Mouse (Mus musculus) c-Kit-positive CD71-positive TER-119-positive erythroid progenitor cells, embryonic 14.5 days (primary cell): ENCODE results near the gene Mfng.

Source experiments
- DNase-seq: peaks from one replicate; pipeline ENCODE4 v3.0.0-alpha.2; 2013; ENCODE audit warnings: low spot score

The Mfng gene

GRCm38 (mm10) chr15:78773290-78773729 is at the start of gene Mfng:
Gene Mfng, minus strand, starts transcription at chr15:78773475.
- peak; percentile 71 for DNase-seq

GRCm38 (mm10) chr15:78816074-78816391 is 42.8 kb upstream of the Mfng start:
- DNase-seq = no peak

GRCm38 (mm10) chr15:78815314-78816073 is 42.2 kb upstream of the Mfng start:
- DNase-seq = no peak

GRCm38 (mm10) chr15:78813603-78814002 is 40.3 kb upstream of the Mfng start:
- DNase-seq = no peak

- no peak for DNase-seq
These were observed 36.9 kb upstream of the Mfng start for GRCm38 (mm10) chr15:78810146-78810545.

GRCm38 (mm10) chr15:78809739-78810138 is 36.5 kb upstream of the Mfng start:
- DNase-seq = no peak

GRCm38 (mm10) chr15:78808980-78809379 is 35.7 kb upstream of the Mfng start:
- DNase-seq = no peak

GRCm38 (mm10) chr15:78807141-78807540 is 33.9 kb upstream of the Mfng start:
- no peak for DNase-seq

GRCm38 (mm10) chr15:78806614-78807013 is 33.3 kb upstream of the Mfng start:
- DNase-seq = no peak

GRCm38 (mm10) chr15:78805351-78805750 is 32.1 kb upstream of the Mfng start:
- no peak for DNase-seq

- no peak for DNase-seq
These were observed 31.1 kb upstream of the Mfng start for GRCm38 (mm10) chr15:78804326-78804725.

- DNase-seq = no peak
These were observed 30.2 kb upstream of the Mfng start for GRCm38 (mm10) chr15:78803499-78803900.

- no peak for DNase-seq
These were observed 29.6 kb upstream of the Mfng start, which contains the start of gene Card10 for GRCm38 (mm10) chr15:78802776-78803391. Gene Card10, minus strand, starts transcription at chr15:78803042.

GRCm38 (mm10) chr15:78801971-78802741 is 28.9 kb upstream of the Mfng start:
- DNase-seq = no peak

GRCm38 (mm10) chr15:78801571-78801970 is 28.3 kb upstream of the Mfng start:
- DNase-seq = no peak

- DNase-seq = no peak
These were observed 25.8 kb upstream of the Mfng start for GRCm38 (mm10) chr15:78799029-78799428.

GRCm38 (mm10) chr15:78797060-78797329 is 23.7 kb upstream of the Mfng start:
- DNase-seq = no peak

GRCm38 (mm10) chr15:78796196-78797059 is 23.2 kb upstream of the Mfng start:
- DNase-seq = no peak

GRCm38 (mm10) chr15:78790990-78791389 is 17.7 kb upstream of the Mfng start:
- no peak for DNase-seq

GRCm38 (mm10) chr15:78790451-78790850 is 17.2 kb upstream of the Mfng start:
- no peak for DNase-seq

- no peak for DNase-seq
These were observed 16.5 kb upstream of the Mfng start for GRCm38 (mm10) chr15:78789721-78790323.

GRCm38 (mm10) chr15:78788042-78788441 is 14.8 kb upstream of the Mfng start:
- DNase-seq = no peak
